Mouse (Mus musculus): ENCODE measurements at regions not wholly inside any gene's neighbourhood (a gene's known extent, or its start where the extent isn't known, plus 50 kb on each side); places are given as distances from the start of the nearest gene placed in this dataset.

DNA sequence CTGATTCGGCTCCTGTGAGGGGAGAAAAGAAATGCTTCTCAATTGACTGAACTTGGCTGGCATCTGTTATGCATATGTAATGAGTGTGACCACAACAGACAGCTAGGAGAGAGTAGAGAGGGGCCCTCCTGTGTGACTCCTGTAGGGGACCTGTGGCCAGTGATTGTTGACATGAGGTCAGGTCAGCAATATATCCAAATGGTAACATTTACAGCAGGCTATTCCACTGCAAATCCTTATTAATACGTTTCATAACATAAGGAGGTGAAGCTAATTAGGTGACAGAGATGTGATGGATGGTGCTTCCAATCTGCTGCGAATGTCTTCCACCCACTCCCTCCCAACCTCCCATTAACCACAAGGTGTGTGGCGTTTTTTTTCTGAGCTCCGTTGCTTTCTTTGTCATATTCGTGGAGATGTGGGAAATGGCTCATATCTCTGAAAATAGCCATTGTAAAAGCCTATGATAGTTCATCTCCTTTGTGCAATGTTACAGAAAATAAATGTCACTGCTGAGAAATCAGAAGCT is 309.5 kb downstream of the Irx1 start:
- in situ Hi-C loops (cut with MboI, MseI): no loop called here

DNA sequence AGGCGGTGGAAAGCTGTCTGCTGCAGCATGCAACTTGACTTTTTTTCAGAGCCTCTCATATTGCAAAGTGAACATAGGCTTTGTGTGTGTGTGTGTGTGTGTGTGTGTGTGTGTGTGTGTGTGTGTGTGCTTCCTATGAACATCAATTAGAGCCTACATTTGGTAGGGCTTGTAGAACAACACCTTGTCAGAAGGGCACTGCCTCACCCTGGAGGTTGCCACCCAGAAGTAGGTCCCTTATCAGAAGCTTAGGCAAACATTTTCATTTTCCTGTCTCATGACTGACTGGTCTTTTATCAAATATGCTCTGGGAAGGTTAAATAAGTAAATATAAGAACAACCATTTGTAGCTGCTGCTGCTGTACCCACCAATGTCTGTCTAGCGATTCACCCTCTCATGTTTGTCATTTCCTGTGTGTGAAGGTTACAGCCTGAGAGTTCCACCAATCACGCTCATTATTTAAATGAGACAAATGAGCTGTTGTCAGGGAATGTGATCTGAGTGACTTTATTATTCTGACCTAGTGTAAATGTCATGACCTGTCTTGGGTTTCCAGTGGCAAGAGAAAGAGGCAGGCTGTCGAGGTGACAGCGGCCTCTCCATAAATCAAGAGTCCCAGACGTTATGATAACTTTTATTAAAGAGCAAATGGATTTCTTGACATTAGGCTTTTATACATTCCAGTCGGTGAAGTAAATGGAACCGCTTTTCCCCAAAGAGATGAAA is 310.1 kb downstream of the Irx1 start:
- in situ Hi-C loops (cut with MboI, MseI): no loop called here

DNA sequence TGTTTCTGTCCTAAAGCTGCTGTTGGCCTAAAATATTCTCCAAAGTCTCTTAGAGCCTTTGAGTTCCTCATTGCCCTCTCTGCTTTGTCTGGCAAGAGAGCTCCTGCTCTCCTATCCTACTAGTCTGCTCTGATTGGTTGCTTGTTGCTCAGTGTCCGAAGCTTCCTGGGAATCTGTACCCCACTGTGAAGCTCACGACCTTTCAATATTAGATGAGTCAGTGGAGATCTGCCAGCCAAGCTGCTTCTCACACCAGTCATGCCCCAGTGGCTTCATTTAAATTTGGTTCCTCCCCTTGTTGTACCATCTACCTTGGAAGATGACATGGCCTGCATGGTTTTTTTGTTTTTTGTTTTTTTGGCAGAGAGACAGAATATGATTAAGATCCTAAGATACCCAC is 313.6 kb downstream of the Irx1 start:
- in situ Hi-C loops (cut with MboI, MseI): no loop called here

DNA sequence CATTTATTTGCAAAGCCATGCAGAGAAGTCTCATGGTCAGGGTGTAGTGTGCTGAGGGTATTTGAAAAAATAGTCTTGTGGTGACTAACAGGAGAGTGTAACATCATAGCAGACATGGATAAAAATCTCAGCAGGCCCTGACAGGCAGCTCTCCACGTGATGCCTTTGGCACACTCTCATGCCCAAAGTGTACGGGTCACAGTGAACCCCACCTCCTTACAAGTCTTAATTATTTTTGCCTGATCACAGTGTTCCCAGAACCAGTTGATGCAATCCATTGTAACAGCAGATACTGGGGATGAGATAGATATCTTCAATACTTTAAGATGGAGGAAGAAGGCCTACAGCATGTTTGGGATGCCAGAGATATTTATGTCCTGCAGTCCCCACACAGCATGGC is 314.5 kb downstream of the Irx1 start:
- in situ Hi-C loops (cut with MboI, MseI): no loop called here

DNA sequence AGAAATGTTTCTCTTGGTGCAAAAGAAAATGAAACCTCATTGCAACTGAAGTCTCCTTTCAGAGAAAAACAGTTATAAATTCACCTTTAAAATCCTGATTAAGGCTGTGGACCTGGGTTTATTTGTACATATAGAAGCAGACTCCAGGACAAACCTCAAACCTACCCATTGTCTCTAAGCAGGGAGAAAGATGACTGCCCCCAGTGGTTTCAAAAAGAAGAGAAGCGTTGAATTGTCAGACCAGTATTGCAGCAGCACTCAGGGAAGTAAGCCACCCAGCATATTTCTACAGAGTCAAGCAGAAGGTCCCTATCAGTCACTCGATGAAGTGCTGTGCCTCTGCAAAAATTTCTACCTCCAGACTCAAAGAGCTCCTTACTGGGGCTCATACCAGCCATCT is 332.1 kb downstream of the Irx1 start:
- in situ Hi-C loops (cut with MboI, MseI): no loop called here

DNA sequence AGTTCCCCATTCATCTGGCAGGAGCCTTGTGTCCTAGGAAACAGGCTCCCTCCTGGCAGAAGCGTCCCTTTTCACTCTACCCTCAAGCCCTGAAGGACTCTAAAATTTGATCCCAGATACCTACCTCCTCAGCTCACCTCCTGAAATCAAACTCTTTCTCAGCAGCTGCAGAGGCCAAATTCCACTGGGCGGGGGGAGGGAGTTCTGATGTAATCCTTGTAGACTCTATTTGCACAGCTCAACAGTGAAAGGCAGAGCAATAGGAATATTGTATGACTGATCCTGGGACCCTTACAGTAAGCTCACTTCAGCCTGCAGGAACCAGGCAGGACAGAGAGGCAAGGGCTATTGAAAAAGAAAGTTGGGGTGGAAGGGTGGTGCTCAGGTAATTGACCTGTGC is 346.3 kb downstream of the Irx1 start:
- in situ Hi-C loops (cut with MboI, MseI): no loop called here

DNA sequence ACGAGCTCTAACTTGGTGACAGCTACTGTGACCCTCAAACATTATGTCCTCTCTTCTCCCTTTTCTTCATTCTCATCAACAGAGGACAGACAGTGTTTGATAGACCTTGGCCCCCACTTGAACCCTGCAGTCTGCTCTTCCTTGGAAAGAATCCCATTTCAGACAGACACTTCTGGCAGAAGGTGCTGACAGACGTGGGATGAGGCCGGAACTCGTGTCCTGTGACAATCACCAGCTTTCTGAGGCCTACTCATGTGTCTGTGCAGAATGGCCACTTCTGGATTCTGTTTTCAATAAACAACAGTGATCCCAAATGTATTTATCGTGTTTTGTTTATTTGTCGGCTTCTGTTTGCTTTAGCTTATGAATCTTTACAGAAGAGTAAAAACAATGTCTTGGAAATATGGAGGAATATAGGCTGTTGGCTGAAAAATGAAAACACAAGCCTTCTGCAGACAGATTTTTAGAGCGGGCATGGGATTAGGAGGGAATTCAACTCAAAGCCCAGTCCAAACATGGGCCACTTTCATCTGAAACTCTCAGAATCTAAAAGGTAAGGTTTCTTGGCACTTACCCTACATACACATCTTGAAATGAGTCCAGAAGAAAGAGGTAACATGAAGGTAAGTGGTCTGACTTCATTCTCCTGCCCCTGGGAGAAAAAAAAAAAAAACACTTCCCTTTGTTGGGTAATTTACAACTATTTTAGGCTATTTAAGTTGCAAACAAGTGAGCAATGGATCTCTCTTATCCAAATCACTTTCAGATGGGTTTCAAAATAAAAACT is 350.9 kb downstream of the Irx1 start:
- in situ Hi-C loops (cut with MboI, MseI): no loop called here

DNA sequence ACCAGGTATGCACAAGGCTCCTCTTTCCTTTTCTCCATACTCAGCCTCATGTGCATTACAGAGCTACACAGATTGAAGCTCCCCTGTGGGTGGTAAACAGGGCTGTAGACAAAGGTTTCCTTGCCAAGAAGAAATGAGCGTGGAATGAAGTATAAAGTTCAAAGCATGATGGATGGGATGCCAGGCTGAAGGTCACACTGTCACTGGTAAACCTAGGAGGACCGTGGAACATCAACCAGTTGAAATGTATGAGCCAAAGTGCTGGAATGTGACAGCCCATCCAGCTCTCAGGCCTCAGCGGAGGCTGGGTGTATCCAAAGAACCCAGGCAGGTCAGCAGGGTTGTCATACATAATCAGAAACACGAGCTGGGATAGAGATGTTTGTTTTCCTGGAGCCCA is 381.0 kb downstream of the Irx1 start:
- in situ Hi-C loops (cut with MboI, MseI): no loop called here

DNA sequence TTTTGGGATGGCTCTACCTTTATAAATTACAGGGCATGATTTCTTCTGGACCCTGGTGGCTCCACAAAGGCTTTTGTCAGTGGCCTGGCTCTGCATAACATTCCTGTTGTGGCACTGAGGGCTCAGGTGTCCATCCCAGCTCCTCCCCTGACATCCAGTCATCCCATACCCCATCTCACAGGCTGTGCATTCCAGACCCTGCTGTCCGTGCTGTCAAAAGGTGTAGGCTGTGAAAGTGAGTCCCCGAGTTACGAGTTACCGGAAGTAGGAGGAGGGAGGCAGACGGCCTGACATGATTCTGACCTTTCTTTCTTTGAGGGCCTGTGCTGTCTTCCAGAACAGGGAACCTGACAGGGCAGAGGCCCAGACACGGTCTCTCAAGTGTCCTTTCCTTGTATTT is 397.6 kb downstream of the Irx1 start:
- in situ Hi-C loops (cut with MboI, MseI): no loop called here

DNA sequence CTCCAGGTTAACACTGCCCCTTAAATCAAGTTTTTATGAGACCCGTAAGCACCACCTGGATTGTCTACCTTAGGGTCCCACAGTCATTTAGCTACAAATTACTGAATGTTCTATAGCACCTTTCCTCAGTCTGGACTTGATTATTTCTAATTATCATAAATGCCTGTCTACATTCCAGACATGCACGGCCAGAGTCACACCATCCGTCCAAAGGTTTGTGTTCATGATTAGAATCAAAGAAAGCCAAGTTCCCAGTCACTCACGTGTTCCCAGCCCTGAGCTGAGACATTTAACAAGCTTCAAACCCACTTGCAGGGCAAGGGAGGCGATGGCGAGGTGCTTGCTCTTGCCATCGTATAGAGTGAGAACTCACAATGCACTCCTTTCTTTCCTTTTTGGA is 398.1 kb downstream of the Irx1 start:
- in situ Hi-C loops (cut with MboI, MseI): no loop called here

DNA sequence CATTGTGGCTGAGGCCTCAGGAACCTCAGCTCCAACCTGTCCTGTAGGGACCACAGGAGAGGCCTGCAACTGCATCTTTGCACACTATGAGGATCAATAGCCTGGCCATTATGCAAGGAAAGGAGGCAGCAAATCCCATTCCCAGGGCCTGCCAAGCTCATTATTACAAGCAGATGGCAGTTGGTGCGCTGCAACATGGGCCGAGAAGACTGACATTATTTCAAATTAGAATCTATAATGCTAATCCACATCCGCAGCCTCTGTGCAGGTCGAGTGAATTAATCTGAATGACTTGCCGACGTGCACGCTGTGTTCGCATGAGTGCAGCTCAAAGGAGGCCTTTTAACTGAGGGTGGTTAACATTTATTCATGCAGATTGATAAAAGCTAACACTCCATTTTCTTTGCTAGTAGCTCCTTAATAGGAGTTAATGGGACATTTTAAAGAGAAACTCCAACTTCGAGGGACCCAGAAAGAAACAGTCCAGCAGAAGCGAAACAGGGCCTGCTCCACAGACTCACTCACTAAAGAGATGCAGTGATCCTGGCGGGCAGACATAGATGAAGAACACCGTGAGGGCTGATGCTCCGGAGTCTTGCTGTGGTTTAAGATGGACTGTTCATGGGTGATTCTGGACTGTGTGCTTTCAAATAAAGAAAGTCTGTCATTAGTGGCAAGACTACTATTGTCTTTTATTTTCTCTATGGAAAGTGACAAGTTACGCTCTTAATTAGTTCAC is 404.9 kb downstream of the Irx1 start:
- in situ Hi-C loops (cut with MboI, MseI): no loop called here

DNA sequence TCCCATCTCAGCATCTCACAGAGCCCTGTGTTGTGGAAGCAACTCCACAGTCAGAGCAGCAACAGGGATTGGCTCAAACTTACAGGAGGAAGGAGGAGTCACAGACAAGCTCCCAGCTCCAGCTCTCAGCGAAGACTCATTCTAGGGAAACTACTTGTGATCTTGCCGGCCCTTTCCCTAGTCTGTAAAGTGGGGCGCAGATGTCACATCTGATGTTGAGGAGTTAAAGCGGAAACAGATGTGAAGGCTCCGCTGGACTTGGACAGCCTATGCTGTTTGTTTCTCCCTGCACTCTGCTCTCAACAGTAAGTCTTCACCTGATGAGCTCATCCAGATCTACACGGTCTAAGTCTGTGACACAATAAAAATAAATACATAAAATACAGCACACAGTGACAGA is 408.1 kb downstream of the Irx1 start:
- in situ Hi-C loops (cut with MboI, MseI): no loop called here

DNA sequence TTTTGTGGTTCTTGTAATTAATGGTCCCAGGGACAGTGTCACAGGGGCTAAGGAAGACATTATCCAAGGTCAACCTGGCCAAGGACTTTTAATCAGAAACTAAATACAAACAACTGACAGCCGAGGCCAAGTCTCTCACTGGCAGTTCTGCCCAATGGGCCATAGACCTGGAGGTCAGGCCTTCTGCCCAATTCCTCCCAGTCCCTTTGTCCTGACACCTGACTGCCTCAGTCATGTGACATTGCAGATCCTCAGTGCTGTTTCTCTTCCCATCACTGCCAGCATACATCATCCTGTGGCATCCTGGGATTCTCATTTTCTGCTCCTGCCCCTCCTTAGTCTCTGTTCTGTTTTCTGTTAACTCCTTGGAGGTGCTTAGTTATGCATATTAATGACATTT is 413.4 kb downstream of the Irx1 start:
- in situ Hi-C loops (cut with MboI, MseI): no loop called here

DNA sequence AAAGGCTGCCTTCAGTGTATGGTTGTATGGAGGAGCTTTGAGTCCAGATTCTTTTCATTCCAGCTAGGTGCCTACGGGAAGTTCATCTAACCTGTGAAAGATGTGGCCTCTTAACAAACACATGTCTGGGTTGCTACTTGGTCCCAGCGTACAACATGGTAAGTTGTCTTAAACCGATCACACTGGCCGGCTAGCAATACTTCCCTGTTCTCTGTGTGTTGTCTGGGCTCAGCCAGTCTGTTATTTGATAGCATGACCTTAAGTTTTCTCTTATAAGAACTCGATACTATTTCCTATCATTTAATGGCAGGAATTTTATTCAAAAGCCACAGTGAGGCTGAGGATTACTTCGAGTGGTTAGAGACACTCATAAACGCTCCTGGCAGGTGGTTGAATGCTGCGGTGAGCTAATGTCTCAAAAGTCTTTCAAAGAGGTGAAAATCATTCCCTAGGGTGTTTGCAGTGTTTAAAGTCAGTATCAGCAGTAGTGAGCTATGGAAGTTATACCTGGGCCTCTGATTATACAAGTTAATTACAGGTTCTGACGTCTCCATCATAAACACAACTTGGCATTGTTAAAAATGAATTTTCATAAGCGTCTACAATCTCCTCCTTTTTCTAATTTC is 414.2 kb downstream of the Irx1 start:
- in situ Hi-C loops (cut with MboI, MseI): no loop called here

DNA sequence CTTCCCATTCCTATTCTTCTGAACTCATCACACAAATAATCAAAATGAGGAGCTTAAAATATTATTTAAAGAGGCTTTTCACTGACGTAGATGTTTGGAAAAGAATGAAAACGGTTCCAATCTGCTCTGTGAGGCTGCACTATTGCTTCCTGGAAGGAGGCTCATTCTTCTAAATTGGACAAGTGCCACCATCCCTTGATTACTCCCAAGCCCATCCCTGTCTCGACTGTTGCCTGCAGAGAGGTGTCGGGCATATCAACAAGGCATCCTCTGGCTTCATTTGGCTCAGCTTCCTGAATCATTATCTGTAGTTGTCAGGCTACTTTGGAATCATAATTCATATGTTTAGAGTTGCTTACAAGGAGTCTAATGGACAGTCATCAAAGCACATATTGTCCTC is 425.3 kb downstream of the Irx1 start:
- in situ Hi-C loops (cut with MboI, MseI): no loop called here

DNA sequence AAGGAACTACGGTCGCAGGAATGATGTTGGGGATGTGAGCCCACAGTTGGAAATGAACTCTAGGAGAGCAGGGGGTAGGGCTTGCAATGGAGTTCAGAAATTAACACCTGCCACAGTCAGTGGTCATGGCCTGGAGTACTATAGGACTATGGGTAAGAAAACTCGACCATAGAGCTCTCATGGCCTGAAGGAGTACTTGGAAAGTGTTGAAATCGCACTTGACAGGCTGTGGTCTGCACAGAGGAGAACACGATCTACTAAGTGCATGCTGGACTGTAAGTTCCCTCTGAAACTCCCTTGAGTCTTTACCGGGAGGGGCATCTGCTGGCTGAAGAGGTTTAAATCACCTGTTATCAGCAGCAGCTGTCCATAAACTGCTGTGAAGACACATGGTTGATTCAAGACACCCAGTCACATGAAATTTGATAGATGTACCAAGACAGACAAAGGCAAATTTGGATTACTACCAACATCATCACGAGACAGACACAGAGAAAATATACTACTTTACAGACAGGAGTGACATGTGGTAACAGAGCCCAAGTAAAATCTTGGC is 430.6 kb downstream of the Irx1 start:
- in situ Hi-C loops (cut with MboI, MseI): no loop called here

DNA sequence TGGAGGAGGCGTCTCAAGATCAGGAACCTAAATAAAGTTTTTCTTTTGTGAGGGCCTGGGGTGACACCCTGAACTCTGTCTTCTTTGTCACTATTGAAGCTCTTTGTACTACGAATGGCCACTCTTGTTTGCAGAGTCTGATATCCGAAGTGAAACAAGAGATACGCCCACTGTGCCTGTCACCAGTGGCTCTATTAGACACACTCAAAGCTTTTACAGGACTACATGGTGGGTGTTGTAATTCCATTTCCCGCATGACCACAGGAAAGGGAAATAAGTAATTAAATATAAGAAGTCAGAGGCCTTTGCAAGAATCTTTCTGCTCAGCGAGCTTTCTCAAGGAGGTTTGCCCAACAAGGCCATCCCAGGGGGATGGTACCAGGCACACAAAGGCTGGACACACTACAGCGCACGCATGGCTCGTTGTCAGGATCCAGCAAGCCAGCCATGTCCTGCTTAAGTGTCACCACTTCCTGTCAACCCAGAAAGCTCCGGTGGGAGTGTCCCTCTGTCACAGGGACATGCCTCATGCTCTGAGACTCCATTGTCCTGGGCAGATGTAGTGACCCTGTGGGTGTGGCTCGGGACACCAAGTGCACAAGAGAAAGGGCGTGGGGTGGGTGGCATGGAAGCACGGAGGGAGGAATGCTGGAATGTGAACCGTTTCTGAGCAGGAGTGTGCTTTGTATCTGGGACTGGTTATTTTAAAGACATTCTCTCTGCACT is 434.0 kb downstream of the Irx1 start:
- in situ Hi-C loops (cut with MboI, MseI): no loop called here

DNA sequence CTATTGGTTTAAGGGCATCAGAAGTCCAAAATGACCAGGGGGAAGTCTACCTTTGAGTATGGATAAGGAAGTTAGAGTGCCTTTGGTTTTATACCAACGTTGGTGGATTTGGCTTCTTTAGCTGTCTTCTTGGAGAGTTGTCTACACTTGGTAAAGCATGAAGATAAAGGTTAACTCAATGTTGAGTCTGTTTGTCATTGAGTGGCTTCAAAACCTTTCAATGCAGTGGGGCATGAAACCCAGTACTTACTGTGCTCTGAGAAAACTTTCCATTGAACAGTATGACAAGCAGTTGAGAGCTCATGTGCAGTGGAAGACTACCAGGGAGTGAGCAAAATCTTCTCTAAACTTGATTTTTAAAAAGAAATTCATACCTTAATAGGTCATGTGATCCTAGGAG is 445.7 kb downstream of the Irx1 start:
- in situ Hi-C loops (cut with MboI, MseI): no loop called here

DNA sequence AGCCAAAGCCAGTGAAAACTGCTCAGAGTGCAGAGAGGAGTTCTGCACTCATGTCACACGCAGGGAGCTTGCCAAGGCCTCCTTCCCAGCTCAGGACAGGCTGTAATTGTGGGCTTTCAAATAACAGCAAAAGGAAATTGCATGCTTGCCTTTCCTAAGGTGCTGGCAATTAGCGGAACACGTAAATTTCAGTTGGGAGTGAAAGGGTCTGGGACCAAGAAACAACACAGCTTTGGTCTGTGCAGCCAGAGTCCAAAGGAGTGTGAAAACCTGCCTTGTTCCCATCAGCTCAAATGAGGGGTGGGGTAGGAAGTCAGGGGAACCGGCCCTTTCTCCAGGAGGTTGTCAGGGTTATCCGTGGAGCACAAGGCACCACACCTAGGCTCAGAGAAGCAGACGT is 450.3 kb downstream of the Irx1 start:
- in situ Hi-C loops (cut with MboI, MseI): no loop called here

DNA sequence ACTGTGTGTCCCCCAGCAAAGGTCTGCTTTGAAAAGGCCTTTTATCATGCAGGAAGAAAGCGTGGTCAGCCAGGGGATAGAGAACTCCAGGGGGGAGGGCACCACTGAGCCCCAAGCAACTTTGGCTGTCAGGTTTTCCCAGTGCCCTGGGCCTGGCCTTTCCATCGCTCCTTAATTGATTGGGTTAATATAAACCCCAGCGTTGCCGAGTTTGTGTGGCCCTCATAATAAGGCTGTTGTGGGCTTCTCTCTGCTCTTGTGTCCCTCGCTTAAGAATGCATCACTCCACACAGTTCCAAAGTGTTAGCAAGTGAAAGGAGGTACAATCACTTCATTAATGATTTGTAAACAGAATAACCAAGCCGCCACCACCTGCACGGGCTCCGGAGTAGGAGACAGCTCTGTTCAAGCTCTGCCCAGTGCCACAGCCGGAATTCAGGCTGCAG is 455.5 kb downstream of the Irx1 start:
- in situ Hi-C loops (cut with MboI, MseI): no loop called here

DNA sequence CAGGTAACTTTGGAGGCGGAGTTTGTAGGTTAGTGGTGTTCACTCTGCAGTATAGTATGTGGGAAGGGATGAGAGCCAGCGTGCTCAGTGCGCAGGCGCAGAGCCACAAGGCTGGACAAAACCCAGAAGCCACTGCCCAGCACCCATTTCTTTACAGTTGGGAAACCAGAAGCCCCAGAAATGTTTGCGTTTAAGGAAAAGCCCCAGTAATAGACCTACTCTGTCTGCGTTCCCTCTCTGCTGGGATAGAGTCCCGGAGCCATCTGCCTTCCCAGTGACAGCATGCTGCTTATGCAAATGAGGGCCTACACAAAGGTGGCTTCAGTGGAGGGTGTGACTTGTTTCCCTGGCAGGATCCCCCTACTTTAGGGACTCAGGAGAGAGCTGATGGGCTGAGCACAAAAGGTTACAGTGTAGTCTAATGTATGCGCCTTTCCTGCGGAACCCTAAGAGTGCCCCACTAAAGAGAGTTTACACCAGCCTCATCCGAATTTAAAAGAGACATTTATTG is 456.0 kb downstream of the Irx1 start:
- in situ Hi-C loops (cut with MboI, MseI): no loop called here
